Mouse (Mus musculus) liver, embryonic 15.5 days (tissue): ENCODE measurements around the gene Klhl10. TPM values are rescaled to one million over a fixed set of nuclear protein-coding genes. Genes with fewer than 3 reads are reported as not detected.

Experiments
- ATAC-seq: fragments of 200-750 bp; cut with Nextera tagmentation; 2 replicates; pipeline ENCODE4 v1.8.0; 2017; ENCODE audit warnings: moderate number of reproducible peaks, mild to moderate bottlenecking, moderate library complexity; ENCODE audit not compliant: insufficient read depth
- H3K27ac ChIP-seq: fragments of 300-500 bp; sonication (generic); replicated peaks from 2 replicates; pipeline ENCODE4 v1.5.1; 2015; ENCODE audit warnings: mild to moderate bottlenecking, inconsistent platforms
- H3K27me3 ChIP-seq: fragments of 300-500 bp; sonication (generic); 2 replicates; pipeline ENCODE4 v1.6.1; 2015; ENCODE audit warnings: mild to moderate bottlenecking, inconsistent platforms
- H3K36me3 ChIP-seq: fragments of 300-500 bp; sonication (generic); replicated peaks from 2 replicates; pipeline ENCODE4 v1.6.1; 2015; ENCODE audit warnings: moderate library complexity, mild to moderate bottlenecking, inconsistent platforms
- H3K4me1 ChIP-seq: fragments of 300-500 bp; sonication (generic); replicated peaks from 2 replicates; pipeline ENCODE4 v1.6.1; 2015; ENCODE audit warnings: inconsistent platforms
- H3K4me2 ChIP-seq: fragments of 300-500 bp; sonication (generic); 2 replicates; pipeline ENCODE4 v1.6.1; 2015; ENCODE audit warnings: moderate library complexity, mild to moderate bottlenecking, inconsistent platforms
- H3K4me3 ChIP-seq: fragments of 300-500 bp; sonication (generic); replicated peaks from 2 replicates; pipeline ENCODE4 v1.5.1; 2015; ENCODE audit warnings: mild to moderate bottlenecking, inconsistent platforms
- H3K9ac ChIP-seq: fragments of 300-500 bp; sonication (generic); 2 replicates; pipeline ENCODE4 v1.6.1; 2015; ENCODE audit warnings: moderate library complexity, mild to moderate bottlenecking, inconsistent platforms
- H3K9me3 ChIP-seq: fragments of 300-500 bp; sonication (generic); replicated peaks from 2 replicates; pipeline ENCODE4 v1.6.1; 2016; ENCODE audit warnings: inconsistent platforms
- WGBS: fragments of 180-500 bp; shearing (Covaris S2); methylation state at CpG from one replicate; pipeline ENCODE4 v1.1.7; 2015; ENCODE audit warnings: mixed read lengths; ENCODE audit not compliant: insufficient replicate concordance; 5-methylcytosine and 5-hydroxymethylcytosine counted together
- microRNA-seq: library from miRNA; unstranded; fragments of <30 nt; microRNA quantifications from one replicate; pipeline ENCODE4, GENCODE M21; 2016
- polyA plus RNA-seq: library from polyadenylated mRNA; unstranded; fragments of >200 nt; fragmentation: Nextera tagmentation; extraction: Ambion mirVana; gene quantifications from 2 replicates; pipeline ENCODE4 v1.2.1, GENCODE M21; 2015

Klhl10 gene
- polyA plus RNA-seq, 1 experiment from 2014 or later: 0.14 TPM

DNA sequence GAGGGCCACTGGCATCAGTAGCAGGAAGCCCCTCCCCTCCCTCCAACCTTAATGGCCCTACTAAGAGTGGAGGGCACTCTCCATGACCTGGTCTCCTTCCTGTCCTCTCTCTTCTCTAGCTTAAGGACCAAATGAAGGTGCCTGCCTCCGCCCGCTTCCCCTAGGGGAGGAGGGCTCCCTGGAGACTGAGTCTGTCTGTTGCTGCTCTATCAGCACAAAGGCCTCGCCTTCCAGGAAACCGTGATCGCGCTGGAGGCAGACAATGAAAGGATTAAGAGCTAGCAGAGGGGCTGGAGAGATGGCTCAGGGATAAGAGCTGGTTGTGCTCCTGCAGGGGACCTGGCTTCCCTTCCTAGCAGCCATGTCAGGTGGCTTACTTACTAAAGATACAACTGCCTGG, 59.6 kb downstream of the Klhl10 start:
- no peaks in the 10 kb centered on the region for H3K27me3 ChIP-seq
- no peak overlapping the region for H3K4me2 ChIP-seq
- no peaks in the 10 kb centered on the region for H3K9me3 ChIP-seq
- no peak overlapping the region for H3K9ac ChIP-seq
- peaks cover 22% of the 10 kb centered on the region for H3K4me1 ChIP-seq
- no peak overlapping the region for H3K4me3 ChIP-seq
- peaks cover 92% of the 10 kb centered on the region for H3K36me3 ChIP-seq
- no peak for ATAC-seq
- 31% methylated on average over 6 of the region's 6 CpGs for WGBS
- no peak overlapping the region for H3K27ac ChIP-seq

DNA sequence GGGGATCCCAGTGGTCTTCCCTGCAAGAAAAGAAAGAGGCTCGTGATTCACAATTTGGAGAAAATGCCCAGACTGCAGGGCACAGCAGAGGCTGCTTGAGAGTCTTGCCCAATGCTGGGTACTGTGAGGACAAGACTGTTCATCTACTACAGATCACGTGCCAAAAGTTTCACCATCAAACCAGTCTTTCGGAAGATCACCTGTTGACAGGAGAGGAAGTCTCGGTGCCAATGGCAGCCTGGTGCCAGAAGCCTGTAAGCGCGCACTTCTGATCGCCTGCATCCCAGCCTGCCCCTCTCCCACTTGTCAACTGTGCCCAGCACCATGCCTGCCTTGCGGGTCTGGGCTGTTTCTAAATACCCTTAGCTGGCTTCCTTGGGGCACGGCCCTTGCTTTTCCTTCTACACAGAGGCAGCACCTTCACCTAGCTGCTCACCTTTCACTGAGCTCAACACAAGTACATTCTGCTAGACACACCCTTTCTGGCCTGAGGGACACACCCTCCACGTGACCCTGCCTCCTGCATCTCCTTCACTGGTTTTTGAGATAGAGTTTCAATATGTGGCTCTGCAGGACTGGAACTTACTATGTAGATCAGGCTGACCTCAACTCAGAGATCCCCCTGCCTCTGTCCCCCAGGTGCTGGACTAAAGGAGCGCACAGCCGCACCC, 63.4 kb downstream of the Klhl10 start:
- Histone ChIP-seq H3K27ac (no peak overlapping the region), H3K4me1 (peaks cover 22% of the 10 kb centered on the region), H3K27me3 (no peaks in the 10 kb centered on the region), H3K9ac (no peak overlapping the region), H3K4me2 (no peak overlapping the region), H3K9me3 (no peaks in the 10 kb centered on the region), H3K36me3 (peaks cover 82% of the 10 kb centered on the region), H3K4me3 (no peak overlapping the region)
- WGBS: 82% methylated on average over 12 of the region's 12 CpGs
- no peak for ATAC-seq

DNA sequence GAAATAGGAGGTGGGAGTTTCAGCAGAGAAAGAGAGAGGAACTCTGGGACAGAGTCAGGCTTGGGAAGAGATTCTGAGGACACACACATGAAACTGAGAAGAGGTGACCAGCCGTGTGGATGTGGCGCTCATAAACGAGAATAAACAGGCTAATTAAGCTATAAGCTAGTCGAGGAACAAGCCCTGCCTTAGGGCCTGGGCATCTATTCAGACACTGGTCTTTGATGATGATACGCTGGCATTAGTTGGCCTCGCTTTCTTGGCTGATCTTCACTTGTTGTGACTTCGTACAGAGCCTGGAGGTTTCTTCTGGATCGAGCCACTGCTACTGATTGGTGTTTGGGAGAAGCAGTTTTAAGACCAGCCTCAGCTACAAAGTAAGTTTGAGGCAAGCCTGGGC, 64.3 kb downstream of the Klhl10 start:
- Histone ChIP-seq H3K4me1 (peaks cover 14% of the 10 kb centered on the region), H3K4me2 (no peak overlapping the region), H3K27ac (no peak overlapping the region), H3K36me3 (peaks cover 82% of the 10 kb centered on the region), H3K27me3 (no peaks in the 10 kb centered on the region), H3K9ac (no peak overlapping the region), H3K4me3 (no peak overlapping the region), H3K9me3 (no peaks in the 10 kb centered on the region)
- 78% methylated on average over 8 of the region's 8 CpGs for WGBS
- ATAC-seq: no peak

Small RNA genes lying within 50 kb of the gene (microRNA-seq; reads per million reads assigned to microRNA genes)
- gene Gm27374 (not detected), gene Mir7116 (not detected)

Other genes with a start within 250 kb of the Klhl10 start
- gene Krt9, start 248.7 kb upstream of the Klhl10 start, polyA plus RNA-seq: not detected in 2 replicates
- 0.50 and 0.76 TPM in 2 replicates for gene Krt14, start 234.4 kb upstream of the Klhl10 start, polyA plus RNA-seq
- not detected in 2 replicates for gene Krt16, start 193.0 kb upstream of the Klhl10 start, polyA plus RNA-seq
- gene Krt17, start 180.9 kb upstream of the Klhl10 start, polyA plus RNA-seq: 0.33 and 0.40 TPM in 2 replicates
- not detected in 2 replicates for gene Krt42, start 172.0 kb upstream of the Klhl10 start, polyA plus RNA-seq
- 1,286 and 1,576 TPM in 2 replicates for gene Eif1, start 122.0 kb upstream of the Klhl10 start, polyA plus RNA-seq
- not detected in 2 replicates for gene Gast, start 107.5 kb upstream of the Klhl10 start, polyA plus RNA-seq
- gene Hap1, start 85.8 kb upstream of the Klhl10 start, polyA plus RNA-seq: 0.33 and 0.45 TPM in 2 replicates
- 14.0 and 15.7 TPM in 2 replicates for gene Jup, start 44.2 kb upstream of the Klhl10 start, polyA plus RNA-seq
- 3.6 and 4.0 TPM in 2 replicates for gene P3h4, start 27.1 kb upstream of the Klhl10 start, polyA plus RNA-seq
- gene Fkbp10, start 26.2 kb upstream of the Klhl10 start, polyA plus RNA-seq: 7.8 and 8.5 TPM in 2 replicates
- 16.5 and 17.7 TPM in 2 replicates for gene Nt5c3b, start 109 bp upstream of the Klhl10 start, polyA plus RNA-seq
- gene Klhl11, start 30.8 kb downstream of the Klhl10 start, polyA plus RNA-seq: 1.6 and 2.2 TPM in 2 replicates
- gene Acly, start 86.1 kb downstream of the Klhl10 start, polyA plus RNA-seq: 103 and 111 TPM in 2 replicates
- 0.07 and 0.14 TPM in 2 replicates for gene Ttc25, start 103.7 kb downstream of the Klhl10 start, polyA plus RNA-seq
- 14.2 and 15.1 TPM in 2 replicates for gene Cnp, start 133.0 kb downstream of the Klhl10 start, polyA plus RNA-seq
- gene Nkiras2, start 177.3 kb downstream of the Klhl10 start, polyA plus RNA-seq: 18.8 and 19.2 TPM in 2 replicates
- gene Dnajc7, start 178.3 kb downstream of the Klhl10 start, polyA plus RNA-seq: 61.0 and 66.8 TPM in 2 replicates